Mouse (Mus musculus): Measurements from ENCODE around the gene Trpm8.
A peak's percentile ranks its signal among the peaks of the same experiment; 100 is the strongest.

Trpm8 gene

DNA sequence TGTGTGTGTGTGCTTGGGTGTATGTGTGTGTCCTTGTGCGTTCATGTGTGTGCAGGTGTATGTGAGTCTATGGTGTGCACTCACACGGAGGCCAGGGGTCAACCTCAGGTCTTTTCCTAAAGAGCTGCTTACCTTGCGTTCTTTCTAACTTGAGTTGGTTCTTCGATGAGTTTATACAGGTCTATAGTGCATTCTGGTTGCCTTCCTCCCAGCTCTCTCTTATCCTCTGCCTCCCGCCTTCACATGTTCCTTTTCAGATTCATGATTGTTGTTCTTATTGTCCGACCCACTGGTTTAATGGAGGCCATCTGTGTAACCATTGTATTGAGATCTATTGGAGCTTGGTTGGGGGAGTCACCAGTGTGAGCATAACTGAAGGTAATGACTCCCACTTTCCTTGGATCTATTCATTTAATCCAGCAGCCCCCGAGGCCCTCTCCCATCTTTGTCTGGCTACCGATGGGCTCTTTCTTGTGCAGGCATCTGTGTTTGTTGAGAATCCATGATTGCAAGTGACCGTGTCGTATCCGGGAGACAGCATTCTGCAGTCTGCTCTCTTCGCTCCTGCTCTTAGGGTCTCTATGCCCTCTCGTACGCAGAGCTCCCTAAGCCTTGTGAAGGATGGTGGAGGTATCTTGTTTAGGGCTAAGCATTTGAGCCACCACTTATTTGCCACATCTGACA is 24.7 kb downstream of the Trpm8 start:
- DNase-seq (ENCODE audit: low spot score) = no peak

DNA sequence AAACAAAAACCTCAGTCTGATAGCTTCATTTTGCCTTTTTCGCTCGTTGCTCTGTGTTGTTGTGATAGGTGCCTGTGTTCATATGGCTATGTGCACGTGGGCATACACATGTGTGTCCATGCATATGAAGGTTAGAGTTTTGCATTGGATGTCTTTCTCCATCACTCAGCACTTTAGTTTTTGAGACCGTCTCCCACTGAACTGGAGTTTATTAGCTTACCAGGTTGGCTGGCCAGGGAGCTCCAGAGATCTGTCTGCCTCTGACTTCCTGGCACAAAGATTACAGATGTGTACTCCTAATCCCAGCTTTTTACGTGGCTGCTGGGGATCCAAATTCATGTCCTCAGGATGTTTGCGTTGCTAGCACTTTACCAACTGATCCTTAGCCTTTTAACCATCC is 26.3 kb downstream of the Trpm8 start:
- DNase-seq (ENCODE audit: low spot score) = peak; percentile 13

DNA sequence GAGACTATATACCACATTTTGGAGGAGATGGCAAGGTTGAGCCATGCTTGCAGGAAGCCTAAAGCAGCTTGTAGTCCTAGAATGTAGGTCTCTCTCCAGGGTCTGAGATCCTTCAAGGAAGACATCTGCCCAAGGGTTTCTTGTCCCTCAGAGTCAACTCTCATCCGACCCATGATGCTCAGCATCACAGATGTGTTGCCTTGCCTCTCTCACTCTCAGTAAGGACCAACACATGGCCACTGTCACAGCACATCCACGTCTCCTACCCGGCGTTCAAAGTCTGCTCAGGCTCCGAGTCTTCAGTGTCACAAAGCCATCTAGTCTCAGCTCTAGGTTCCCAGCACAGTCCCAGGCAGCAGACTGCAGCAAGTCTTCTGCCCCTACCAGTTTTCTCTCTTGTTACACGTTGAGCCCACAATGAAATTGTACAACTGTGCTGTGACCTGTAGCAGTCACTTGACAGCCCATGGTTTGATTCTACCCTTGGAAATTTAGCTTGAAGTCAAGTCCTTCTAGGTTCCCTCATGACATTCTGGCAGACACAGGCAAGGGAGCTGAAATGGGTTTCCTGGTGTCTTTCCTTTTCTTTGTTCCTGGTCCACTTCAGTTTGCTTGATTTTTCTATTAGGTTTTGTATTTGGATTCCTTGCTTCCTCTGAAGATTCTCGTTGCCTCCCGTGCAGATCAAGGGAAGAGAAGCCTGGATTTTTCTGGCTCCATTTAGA is 27.0 kb downstream of the Trpm8 start:
- DNase-seq (ENCODE audit: low spot score) = peak; percentile 29

DNA sequence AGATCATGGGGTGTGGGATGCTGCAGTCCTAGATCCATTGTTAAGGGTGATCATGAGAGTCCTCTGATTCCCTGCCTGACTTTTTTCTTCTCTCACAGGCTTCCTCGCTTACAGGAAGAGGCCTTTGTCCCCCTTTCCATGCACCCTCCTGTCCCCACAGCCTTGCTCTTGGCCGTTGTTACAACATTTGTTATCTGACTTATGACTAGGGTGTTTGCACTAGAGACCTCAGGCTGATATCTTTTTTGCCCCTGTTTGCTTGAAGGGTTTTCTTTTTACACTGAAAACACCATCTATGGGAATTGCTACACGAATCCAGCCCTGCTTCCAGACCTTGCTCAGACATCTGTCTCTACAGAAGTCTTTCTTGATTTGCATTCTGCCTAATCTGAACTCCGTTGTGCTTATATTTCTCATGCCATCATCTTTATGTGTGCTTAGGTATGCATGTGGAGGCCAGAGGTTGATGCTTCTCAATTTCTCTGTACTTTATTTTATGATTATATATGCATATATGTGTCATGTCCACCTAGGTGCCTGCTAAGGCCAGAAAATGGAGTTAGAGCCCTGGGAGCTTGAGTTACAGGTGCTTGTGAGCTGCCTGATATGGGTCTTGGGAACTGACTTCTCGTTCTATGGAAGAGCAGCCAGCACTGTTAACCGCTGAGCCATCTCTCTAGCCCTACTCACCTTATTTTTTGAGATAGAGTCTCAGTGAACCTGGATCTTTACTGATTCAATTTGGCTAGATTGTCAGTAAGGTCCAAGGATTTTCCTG is 27.7 kb downstream of the Trpm8 start:
- peak; percentile 24 for DNase-seq (ENCODE audit: low spot score)

DNA sequence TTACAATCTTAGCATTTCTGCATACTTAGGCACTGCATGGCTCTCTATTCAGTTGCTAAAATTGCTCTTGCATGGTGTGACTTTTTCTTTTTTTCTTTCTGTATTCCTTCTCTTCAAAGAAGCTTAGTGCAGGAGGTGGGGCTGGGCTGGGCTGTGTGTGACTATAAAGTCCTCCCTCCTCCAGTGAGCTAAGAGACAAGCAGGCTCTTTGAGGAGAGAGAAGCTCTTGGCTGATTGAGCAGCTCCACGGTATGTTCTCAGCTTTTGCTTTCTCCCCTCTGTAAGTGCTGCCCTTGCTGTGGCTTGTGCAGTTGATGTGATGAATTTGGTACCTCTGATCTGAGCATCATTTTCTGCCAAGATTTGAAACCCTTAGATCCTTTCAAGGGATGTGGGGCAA is 29.1 kb downstream of the Trpm8 start:
- no peak for DNase-seq (ENCODE audit: low spot score)

DNA sequence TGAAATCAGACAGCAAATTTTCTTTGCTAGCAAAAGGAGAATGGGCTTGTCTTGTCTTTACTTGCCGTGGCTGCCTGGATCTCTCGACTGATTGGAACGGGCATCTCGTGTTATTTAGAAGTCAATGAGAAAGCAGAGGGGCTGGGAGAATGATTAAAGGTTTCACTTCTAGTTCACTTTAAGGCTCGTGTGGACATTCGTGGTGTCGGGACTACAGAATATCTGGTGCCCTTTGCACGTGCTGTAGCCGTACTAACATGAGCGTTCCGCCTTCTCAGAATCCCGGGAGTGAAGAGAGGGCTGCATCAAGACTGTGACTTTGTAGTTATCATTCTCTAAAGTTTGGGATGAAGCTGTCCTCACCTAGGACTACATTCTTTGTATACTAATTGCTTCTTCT is 29.7 kb downstream of the Trpm8 start:
- DNase-seq (ENCODE audit: low spot score) = peak; percentile 26

DNA sequence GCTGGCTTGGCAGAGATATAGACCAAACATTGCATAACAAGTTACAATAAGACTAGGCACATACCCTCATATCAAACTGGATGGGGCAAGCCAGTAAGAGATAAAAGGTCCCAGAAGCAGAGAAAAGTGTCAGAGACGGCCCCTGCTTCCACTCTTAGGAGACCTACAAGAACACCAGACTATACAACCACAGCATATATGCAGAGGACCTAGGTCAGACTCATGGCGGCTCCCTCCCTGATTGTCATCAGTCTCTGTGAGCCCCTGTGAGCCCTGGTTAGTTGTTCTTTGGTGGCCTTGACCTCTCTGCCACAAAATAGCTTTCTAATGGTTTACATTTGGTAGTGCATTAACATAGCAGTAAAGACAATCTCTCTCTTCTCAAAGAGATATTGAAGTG is 31.6 kb downstream of the Trpm8 start:
- DNase-seq (ENCODE audit: low spot score) = no peak

DNA sequence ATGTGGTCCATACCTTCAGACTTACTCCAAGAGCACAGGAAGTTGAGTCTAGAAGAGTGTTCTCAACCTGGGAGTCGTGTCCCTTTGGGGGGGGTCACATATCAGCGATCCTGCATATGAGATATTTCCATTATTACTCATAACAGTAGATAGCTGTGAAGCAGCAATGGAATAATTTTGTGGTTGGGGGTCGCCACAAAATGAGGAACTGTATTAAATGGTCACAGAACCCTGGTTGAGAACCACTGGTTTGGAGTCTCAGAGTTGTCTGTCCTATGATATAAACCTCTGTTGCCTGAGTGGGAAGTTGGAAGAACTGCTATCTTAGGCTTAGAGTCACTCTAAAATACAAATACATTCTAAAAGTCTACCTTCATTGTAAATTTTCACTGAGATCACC is 32.4 kb downstream of the Trpm8 start:
- no peak for DNase-seq (ENCODE audit: low spot score)

DNA sequence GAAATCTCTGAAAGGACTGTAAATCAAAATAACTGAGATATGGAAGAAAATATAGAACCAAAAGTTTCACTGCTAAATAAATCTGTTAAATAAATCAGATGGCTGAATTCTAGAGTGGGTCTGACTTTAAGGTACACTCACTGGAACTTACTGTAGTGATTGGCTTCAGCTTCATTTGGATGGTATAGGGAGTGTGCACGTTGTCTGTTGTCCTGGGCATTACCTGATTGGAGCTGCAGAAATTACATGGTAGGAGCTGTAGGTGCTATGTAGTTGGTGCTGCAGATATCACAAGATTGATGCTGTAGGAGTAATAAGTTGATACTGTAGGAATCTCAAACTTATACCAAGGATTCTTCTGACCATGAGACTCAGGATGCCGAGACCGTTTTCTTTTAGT is 32.9 kb downstream of the Trpm8 start:
- no peak for DNase-seq (ENCODE audit: low spot score)

DNA sequence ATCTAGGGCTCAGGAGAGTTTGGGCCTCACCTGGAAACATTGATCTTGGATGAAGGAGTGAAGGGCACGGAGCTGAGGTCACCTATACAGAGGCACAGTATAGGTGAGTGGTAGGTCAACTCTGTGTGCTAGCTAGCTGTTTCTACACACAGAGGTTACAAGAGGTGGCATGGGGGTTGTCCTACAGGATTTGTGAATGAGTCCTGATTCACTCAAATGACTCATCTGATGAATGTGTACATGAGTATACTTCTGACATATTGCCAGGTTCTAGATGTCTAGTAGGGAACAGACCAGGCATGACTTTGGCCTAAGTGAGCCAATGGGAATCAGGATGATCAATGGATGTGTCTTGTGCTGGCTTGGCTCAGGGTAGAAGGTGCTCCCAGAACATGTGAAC is 39.8 kb downstream of the Trpm8 start:
- no peak for DNase-seq (ENCODE audit: low spot score)

DNA sequence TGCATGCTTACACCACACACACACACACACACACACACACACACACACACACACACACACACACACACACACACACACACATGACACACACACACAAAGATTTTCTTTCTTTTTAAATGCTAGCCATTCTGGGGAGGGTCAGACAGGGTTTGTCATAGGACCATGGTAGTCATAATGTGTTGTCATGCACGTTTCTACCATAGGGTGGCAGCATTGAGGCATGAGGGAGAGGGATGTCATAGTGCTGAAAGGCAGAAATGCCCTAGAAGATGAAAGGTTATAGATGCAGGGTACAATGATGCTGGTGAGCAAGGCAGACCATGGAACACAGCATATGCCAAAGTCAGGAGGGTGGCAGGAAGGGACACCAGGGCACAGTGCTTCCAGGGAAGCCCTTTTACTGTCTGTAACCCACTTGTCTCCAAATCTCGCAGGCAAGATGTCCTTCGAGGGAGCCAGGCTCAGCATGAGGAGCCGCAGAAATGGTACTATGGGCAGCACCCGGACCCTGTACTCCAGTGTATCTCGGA is 41.1 kb downstream of the Trpm8 start:
- peak; percentile 35 for DNase-seq (ENCODE audit: low spot score)

DNA sequence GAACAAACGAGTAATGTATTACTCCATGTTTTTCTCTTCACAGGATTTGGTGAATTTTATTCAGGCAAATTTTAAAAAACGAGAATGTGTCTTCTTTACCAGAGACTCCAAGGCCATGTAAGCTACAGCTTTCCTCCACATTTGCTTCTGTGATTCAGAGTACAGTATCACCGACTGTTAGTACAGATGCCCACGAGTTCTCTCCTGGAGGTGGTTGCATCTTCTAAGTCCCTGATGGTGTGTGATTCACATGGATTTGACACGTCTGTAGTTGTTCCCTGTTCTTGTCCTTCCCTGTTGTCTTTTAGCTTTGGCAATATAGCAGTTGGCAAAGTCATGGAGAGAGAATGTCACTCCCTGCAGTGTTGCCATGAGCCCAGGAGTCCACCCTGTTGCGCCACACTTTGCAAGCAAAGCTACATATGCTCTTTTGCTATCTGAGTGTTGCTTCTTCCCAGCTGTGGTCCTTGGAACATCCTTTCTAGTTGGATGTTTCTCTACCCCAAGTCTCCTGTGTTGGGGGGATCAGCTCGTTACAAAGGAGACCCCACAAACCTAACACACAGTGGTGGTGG is 43.4 kb downstream of the Trpm8 start:
- DNase-seq (ENCODE audit: low spot score) = no peak

DNA sequence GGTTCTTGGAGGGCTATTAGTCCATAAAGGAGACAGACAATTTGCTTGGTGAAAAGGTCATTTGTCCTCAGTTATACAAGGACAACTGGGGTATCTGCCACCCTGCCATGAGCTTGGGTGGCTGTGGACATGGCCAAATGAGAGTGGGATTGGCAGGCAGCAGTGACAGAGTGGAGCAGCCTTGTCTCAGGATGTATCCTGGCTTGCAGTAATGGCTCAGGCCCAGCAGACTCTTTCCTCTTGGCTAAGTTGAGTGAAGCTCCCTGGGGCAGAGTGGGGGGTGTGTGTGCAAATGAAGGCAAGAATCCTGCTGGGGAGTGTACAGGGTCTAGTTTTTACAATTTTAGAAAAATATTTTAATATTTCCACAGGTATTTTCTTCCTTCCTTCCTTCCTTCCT is 44.7 kb downstream of the Trpm8 start:
- DNase-seq (ENCODE audit: low spot score) = no peak

DNA sequence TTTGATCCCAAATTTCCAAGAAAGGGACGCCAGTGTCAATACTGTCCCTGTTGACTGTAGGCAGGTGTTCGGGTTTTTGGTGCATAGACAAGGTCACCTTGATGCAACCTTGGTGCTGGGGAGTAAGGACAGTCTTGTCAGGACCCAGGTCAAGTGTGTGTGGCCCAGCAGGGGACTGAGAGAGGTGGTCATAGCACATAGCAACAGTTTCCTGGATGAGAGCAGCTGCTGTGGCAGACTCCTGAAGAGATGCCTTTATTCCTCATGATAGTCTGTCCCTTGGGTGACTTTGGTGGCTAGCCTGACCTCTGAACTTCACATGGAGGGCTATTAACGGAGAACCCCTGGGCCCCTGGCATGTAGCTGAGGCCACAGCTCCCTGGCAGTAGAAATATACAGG is 45.6 kb downstream of the Trpm8 start:
- DNase-seq (ENCODE audit: low spot score) = no peak

DNA sequence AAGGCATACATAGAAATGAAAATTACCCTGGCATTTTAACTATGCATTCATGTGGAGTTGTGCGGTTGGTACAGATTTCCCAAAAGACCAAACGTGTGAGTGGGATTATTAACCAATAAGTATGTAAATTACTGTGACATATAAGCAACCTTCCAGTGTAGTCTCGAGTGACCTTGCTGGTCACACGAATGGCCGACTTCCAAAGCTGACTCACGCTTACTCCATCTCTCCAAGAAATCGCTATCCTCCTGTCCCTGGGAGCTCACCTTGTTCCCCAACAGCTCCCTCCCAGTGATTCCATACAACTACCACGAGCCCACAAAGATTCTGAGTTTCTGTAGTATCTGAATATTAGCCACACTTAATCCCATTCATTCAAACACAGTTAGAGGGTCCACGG is 62.0 kb downstream of the Trpm8 start:
- DNase-seq (ENCODE audit: low spot score) = no peak

DNA sequence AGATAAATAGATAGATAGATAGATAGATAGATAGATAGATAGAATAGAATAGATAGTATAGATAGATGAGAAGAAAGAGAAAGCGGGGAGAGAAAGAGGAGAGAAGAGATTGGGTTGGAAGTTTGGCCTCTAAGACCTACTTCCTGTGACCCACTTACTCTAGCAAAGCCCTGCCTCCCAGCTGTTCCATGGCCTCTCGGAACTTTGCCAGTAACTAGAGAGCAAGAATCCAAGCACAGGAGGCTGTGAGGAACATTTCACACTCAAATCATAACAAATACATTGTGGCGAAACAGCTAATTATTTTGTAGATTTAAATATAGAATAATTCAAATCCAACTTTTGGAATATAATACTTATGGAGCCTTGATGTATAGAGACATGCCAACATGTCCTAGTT is 65.2 kb downstream of the Trpm8 start:
- DNase-seq (ENCODE audit: low spot score) = no peak

DNA sequence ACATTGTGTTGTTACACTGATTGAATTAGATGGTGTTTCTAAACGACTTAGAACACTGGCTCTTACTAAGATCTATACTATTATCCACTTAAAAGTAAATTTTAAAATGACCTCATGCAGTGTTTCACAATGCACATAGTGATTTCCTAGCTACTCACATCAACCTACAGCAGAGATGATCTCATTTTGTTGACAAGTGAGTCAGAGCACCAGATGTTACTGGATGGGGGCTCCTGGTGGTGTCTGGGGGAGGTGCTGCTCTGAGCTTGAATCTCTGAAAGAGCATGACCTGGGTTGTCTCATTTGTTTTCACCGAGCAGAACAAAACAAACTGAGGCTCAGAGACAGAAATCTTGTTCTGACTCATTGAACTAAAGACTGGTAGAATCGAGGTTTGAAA is 68.1 kb downstream of the Trpm8 start:
- no peak for DNase-seq (ENCODE audit: low spot score)

DNA sequence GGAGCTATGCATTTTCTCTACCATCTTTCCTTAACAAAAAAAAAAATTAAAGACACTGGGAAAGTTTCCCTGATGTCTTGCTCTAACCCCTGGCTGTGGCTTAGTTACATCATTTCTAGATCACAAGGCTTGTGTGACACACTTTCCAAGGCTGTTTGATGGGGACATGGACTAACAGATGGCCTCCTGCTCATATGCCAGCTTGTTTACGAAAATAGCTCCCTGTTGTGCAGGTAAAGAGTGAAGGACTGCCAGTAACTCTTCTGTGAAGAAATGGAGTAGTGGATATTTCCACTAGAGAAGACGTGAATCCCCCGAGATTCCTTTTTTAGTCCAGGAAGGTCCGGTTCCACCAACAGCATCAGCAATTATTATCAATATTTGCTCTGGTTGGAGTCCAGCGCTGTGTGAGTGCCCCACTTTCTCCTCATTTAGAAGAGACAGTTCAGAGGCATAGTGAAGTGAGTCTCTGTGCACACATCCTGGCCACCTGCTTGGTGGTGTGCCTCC is 71.1 kb downstream of the Trpm8 start:
- DNase-seq (ENCODE audit: low spot score) = no peak

DNA sequence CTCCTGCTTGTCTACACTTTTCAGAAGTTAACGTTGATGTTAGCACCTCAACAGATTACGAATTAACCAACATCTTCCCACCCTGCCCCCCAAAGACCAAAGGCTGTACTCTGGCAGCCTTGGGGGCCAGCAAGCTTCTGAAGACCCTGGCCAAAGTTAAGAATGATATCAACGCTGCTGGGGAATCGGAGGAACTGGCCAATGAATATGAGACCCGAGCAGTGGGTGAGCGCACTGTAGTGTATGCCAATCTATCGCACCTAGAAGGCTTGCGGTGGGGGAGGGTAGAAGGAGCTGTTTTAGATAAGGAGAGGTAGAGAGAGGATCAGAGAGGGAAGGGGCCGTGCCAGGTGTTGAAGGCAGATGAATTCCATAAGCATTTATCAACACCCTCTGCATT is 73.3 kb downstream of the Trpm8 start:
- DNase-seq (ENCODE audit: low spot score) = no peak

DNA sequence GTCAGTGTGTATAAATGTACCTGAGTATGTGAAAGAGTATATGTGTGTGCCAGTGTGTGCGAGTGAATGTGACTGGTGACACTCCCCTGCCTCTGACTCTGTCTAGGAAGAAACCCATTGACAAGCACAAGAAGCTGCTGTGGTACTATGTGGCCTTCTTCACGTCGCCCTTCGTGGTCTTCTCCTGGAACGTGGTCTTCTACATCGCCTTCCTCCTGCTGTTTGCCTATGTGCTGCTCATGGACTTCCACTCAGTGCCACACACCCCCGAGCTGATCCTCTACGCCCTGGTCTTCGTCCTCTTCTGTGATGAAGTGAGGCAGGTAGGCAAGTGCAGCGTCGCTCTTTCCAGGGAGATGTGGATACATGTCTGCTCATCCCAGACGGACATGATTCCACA is 77.6 kb downstream of the Trpm8 start:
- DNase-seq (ENCODE audit: low spot score) = no peak

DNA sequence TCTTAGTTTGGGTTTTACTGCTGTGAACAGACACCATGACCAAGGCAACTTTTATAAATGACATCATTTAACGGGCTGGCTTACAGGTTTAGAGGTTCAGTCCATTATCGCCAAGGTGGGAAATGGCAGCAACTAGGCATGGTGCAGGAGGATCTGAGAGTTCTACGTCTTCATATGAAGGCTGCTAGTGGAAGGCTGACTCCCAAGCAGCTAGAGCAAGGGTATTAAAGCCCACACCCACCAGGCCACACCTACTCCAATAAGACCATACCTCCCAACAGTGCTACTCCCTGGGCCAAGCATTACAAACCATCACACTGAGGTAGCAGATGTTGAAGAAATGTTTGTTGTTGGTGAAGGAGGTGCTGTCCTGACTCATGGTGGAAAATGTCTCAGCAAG is 78.2 kb downstream of the Trpm8 start:
- no peak for DNase-seq (ENCODE audit: low spot score)

DNA sequence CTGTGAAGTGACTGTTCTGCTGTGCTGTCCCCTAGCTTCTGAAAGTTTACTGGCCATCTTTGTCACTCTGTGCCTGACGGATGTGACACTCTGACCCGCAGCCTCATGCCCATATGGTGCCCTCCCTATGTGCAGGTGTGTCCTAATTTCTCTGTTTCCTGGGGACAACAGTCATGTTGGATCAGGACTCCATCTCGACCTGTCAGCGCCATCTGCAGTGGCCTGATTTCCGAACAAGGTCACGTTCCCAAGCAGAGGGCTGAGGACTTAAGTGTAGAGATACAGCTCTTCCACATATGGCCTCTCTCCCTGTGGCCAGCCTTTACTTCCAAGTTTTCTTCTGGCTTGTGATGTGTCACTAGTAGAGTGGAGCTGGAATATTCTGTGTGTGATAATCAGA is 79.2 kb downstream of the Trpm8 start:
- DNase-seq (ENCODE audit: low spot score) = no peak

Measured in yolk sac, embryonic 10.5 days (tissue).